In the genomic region with DNA sequence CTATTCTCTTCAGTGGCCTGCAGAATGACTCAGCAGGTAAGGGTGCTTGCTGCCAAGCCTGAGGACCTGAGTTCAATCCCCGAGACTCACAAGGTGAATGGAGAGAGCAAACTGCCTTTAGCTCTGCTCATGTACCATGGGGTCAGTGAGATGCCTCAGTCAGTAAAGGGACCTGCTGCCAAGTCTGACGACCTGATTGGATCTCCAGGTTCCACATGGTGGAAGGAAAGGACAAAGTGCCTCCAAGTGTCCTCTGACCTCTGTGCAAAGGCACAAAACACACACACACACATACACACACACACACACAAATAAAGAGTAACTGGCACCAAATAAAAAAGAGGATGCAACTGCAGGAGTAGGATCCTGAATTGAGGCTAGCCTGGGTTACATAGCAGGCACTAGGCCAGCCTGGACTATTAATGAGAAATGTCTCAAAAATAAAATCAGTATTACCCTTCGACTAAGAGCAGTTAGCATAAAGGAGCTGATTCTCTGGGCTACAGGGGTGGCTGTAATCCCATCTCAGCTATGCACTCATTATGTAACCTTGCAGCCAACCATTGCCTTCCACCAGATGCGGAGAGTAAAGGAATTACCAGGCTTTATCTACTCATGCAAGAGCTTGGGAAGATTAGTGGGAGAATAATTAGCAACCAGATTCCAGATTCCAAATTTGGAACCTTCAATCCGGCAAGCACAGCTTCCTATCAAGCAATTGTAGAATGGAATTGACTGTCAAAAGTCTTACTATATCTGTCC, we compare ENCODE assay signal across 36 mouse cellular contexts. TPM values are rescaled to one million over a fixed set of nuclear protein-coding genes. Genes with fewer than 3 reads are reported as not detected.
A peak's percentile ranks its signal among the peaks of the same experiment; 100 is the strongest.
DNase-seq lines count a peak whose midpoint lies in the region; ATAC-seq and TF ChIP-seq lines count a peak whose summit lies in the region.
"Had no signal": no experiment of that assay in that cellular context is flagged by ENCODE, and none has a peak within 500 bp of the region (broad histone marks: within the 10 kb centered on the region; RNA-seq: fewer than 3 reads in every experiment).

No protein-coding gene starts in this region.

- TF ChIP-seq CTCF in intestine, postnatal 0 days (IDR thresholded peaks at IDR 0.05; ENCODE audit: low read depth): no peak

- no peak overlapping the region; the same call in 1 of the 2 replicates for H3K4me3 ChIP-seq in intestine, postnatal 0 days (ENCODE audit: low read depth, low read length)
- no peak overlapping the region for H3K4me3 ChIP-seq in intestine, embryonic 15.5 days (replicated peaks)
- H3K4me3 ChIP-seq: erythroblast, embryonic 14.5 days; forebrain, embryonic 12.5 days; heart, embryonic 12.5 days; hindbrain, embryonic 13.5 days; lung, embryonic 15.5 days; midbrain, embryonic 12.5 days had no signal

- no peaks in the 10 kb centered on the region for H3K4me1 ChIP-seq in intestine, postnatal 0 days (replicated peaks; ENCODE audit: control insufficient read depth, insufficient read depth, low read length)
- H3K4me1 ChIP-seq in intestine, embryonic 15.5 days (replicated peaks): no peaks in the 10 kb centered on the region
- H3K4me1 ChIP-seq: forebrain, embryonic 12.5 days; hindbrain, embryonic 13.5 days; liver, embryonic 15.5 days; lung, embryonic 15.5 days; midbrain, embryonic 12.5 days had no signal

- no peak overlapping the region for H3K27ac ChIP-seq in intestine, postnatal 0 days (ENCODE audit: low read depth, low read length)
- no peak overlapping the region for H3K27ac ChIP-seq in intestine, embryonic 15.5 days
- H3K27ac ChIP-seq: forebrain, embryonic 12.5 days; hindbrain, embryonic 13.5 days; liver, embryonic 15.5 days; lung, embryonic 15.5 days; midbrain, embryonic 12.5 days had no signal

- ATAC-seq in frontal cortex, adult (ENCODE audit: low TSS enrichment): peak; percentile 38; the same call in 1 of the 2 replicates
- ATAC-seq in intestine, postnatal 0 days: no peak
- no peak for ATAC-seq in intestine, embryonic 15.5 days
- no peak for ATAC-seq in erythroid progenitor cell, adult 5-6 weeks (replicated peaks; ENCODE audit: low FRiP score, poor library complexity, severe bottlenecking)
- ATAC-seq: activated CD4-positive, CD25-positive, alpha-beta regulatory T cell, adult 4 months; forebrain, postnatal 0 days had no signal

- no peak overlapping the region for H3K9ac ChIP-seq in intestine, postnatal 0 days (ENCODE audit: low read depth, low read length)
- no peak overlapping the region for H3K9ac ChIP-seq in intestine, embryonic 15.5 days
- H3K9ac ChIP-seq: forebrain, embryonic 12.5 days; forebrain, postnatal 0 days; heart, embryonic 12.5 days; hindbrain, embryonic 13.5 days; liver, embryonic 15.5 days; lung, embryonic 15.5 days; midbrain, embryonic 12.5 days had no signal

- DNase-seq in frontal cortex, postnatal 25 days (ENCODE audit: low spot score in 2 of 2): no peak
- DNase-seq in kidney, postnatal 36 days: peak; percentile 49 to 62
- DNase-seq in kidney, postnatal 10 days: no peak
- peak; percentile 44 for DNase-seq in brain, adult 2 months (ENCODE audit: low read depth, low spot score)
- DNase-seq: adrenal gland, adult 2 months; adrenal gland, postnatal 36 days; cerebellum, adult 2 months; cerebellum, postnatal 14 days; forebrain, postnatal 0 days; gastrocnemius, postnatal 14 days; heart, postnatal 4 days; kidney, adult 18-20 months; layer of hippocampus, adult 9-11 months; liver; right cerebral cortex, postnatal 4 days; thymus, adult 2 months; thymus, postnatal 36 days had no signal

- peak overlapping the region; percentile 56; the same call in 1 of the 2 replicates for H3K4me2 ChIP-seq in intestine, postnatal 0 days (replicated peaks; ENCODE audit: low read depth)
- no peak overlapping the region for H3K4me2 ChIP-seq in intestine, embryonic 15.5 days (replicated peaks)
- H3K4me2 ChIP-seq: forebrain, embryonic 12.5 days; heart, embryonic 12.5 days; hindbrain, embryonic 13.5 days; lung, embryonic 15.5 days; midbrain, embryonic 12.5 days had no signal

- no peaks in the 10 kb centered on the region for H3K36me3 ChIP-seq in intestine, postnatal 0 days (ENCODE audit: control insufficient read depth, insufficient read depth)
- no peaks in the 10 kb centered on the region for H3K36me3 ChIP-seq in intestine, embryonic 15.5 days
- H3K36me3 ChIP-seq: forebrain, embryonic 12.5 days; heart, embryonic 12.5 days; hindbrain, embryonic 13.5 days; liver, embryonic 15.5 days; lung, embryonic 15.5 days; midbrain, embryonic 12.5 days had no signal

- H3K9me3 ChIP-seq in intestine, postnatal 0 days (ENCODE audit: control insufficient read depth): no peaks in the 10 kb centered on the region
- H3K9me3 ChIP-seq in intestine, embryonic 15.5 days: no peaks in the 10 kb centered on the region
- H3K9me3 ChIP-seq: forebrain, embryonic 12.5 days; heart, embryonic 12.5 days; hindbrain, embryonic 13.5 days; liver, embryonic 15.5 days; lung, embryonic 15.5 days; midbrain, embryonic 12.5 days had no signal

- H3K27me3 ChIP-seq in intestine, postnatal 0 days (replicated peaks; ENCODE audit: control insufficient read depth, insufficient read depth, low read length): no peaks in the 10 kb centered on the region
- H3K27me3 ChIP-seq in intestine, embryonic 15.5 days (replicated peaks): no peaks in the 10 kb centered on the region
- H3K27me3 ChIP-seq: CH12.LX; forebrain, embryonic 12.5 days; heart, embryonic 12.5 days; hindbrain, embryonic 13.5 days; liver, embryonic 15.5 days; lung, embryonic 15.5 days; midbrain, embryonic 12.5 days had no signal

- WGBS in intestine, postnatal 0 days: 67% methylated on average over 5 of the region's 5 CpGs
- WGBS in intestine, embryonic 15.5 days: 74% methylated on average over 5 of the region's 5 CpGs

RNA-seq across cellular contexts. Expression of a gene that starts 15.9 kb away (rescaled TPM):
- 36.2 and 43.7 TPM in 2 replicates for polyA plus RNA-seq in intestine, postnatal 0 days (2015; fragmentation: Nextera tagmentation; extraction: Ambion mirVana)
- polyA plus RNA-seq in intestine, embryonic 15.5 days (2015; fragmentation: Nextera tagmentation; extraction: Ambion mirVana): 5.7 and 6.8 TPM in 2 replicates
- not detected in 2 replicates for total RNA-seq in erythroid progenitor cell, adult 5-6 weeks (2015; ENCODE audit: low replicate concordance)
- total RNA-seq in erythroid progenitor cell, adult 5-6 weeks (2017; ENCODE audit: low replicate concordance): not detected in 2 replicates
- total RNA-seq: granulocyte monocyte progenitor cell, adult 5-6 weeks; megakaryocyte progenitor cell, adult 5-6 weeks; monocyte, adult 5-6 weeks had no signal
- polyA plus RNA-seq: erythroblast, embryonic 14.5 days had no signal

RNA-seq across cellular contexts. Expression of a gene that starts 16.0 kb away (rescaled TPM):
- 21.2 and 25.0 TPM in 2 replicates for polyA plus RNA-seq in intestine, postnatal 0 days (2015; fragmentation: Nextera tagmentation; extraction: Ambion mirVana)
- polyA plus RNA-seq in intestine, embryonic 15.5 days (2015; fragmentation: Nextera tagmentation; extraction: Ambion mirVana): 73.6 and 75.4 TPM in 2 replicates
- total RNA-seq in erythroid progenitor cell, adult 5-6 weeks (2015; ENCODE audit: low replicate concordance): 28.9 and 56.2 TPM in 2 replicates
- total RNA-seq in erythroid progenitor cell, adult 5-6 weeks (2017; ENCODE audit: low replicate concordance): 37.2 and 46.0 TPM in 2 replicates

RNA-seq across cellular contexts. Expression of a gene that starts 19.9 kb away (rescaled TPM):
- polyA plus RNA-seq in intestine, postnatal 0 days (2015; fragmentation: Nextera tagmentation; extraction: Ambion mirVana): 1.8 and 2.1 TPM in 2 replicates
- 2.6 and 6.4 TPM in 2 replicates for polyA plus RNA-seq in intestine, embryonic 15.5 days (2015; fragmentation: Nextera tagmentation; extraction: Ambion mirVana)
- not detected in 2 replicates for total RNA-seq in erythroid progenitor cell, adult 5-6 weeks (2015; ENCODE audit: low replicate concordance)
- total RNA-seq in erythroid progenitor cell, adult 5-6 weeks (2017; ENCODE audit: low replicate concordance): 0.13 TPM in 1 of 2 replicates, not detected in the other
- total RNA-seq: forebrain, postnatal 0 days; granulocyte monocyte progenitor cell, adult 5-6 weeks had no signal
- polyA plus RNA-seq: activated CD4-positive, CD25-positive, alpha-beta regulatory T cell, adult 4 months; erythroblast, embryonic 14.5 days had no signal

RNA-seq across cellular contexts. Expression of a gene that starts 59.4 kb away (rescaled TPM):
- not detected in 2 replicates for polyA plus RNA-seq in intestine, postnatal 0 days (2015; fragmentation: Nextera tagmentation; extraction: Ambion mirVana)
- 0.16 TPM in 1 of 2 replicates, not detected in the other for polyA plus RNA-seq in intestine, embryonic 15.5 days (2015; fragmentation: Nextera tagmentation; extraction: Ambion mirVana)
- not detected in 2 replicates for total RNA-seq in erythroid progenitor cell, adult 5-6 weeks (2015; ENCODE audit: low replicate concordance)
- total RNA-seq in erythroid progenitor cell, adult 5-6 weeks (2017; ENCODE audit: low replicate concordance): not detected in 2 replicates
- total RNA-seq: adrenal gland, adult 2 months; adrenal gland, postnatal 36 days; CH12.LX; ES-E14; granulocyte monocyte progenitor cell, adult 5-6 weeks; heart, postnatal 4 days; megakaryocyte progenitor cell, adult 5-6 weeks; monocyte, adult 5-6 weeks had no signal
- polyA plus RNA-seq: activated CD4-positive, CD25-positive, alpha-beta regulatory T cell, adult 4 months; adrenal gland, adult 2 months; C2C12; embryonic facial prominence, embryonic 14.5 days; erythroblast, embryonic 14.5 days; heart, embryonic 12.5 days; liver, embryonic 15.5 days; lung, embryonic 15.5 days had no signal

Comparison
In these comparisons a context has a peak if more than half of its experiments do, and no peak if none do; other contexts are left out.
1. DNase-seq: peak in kidney, postnatal 36 days (2 of 2) and brain, adult 2 months (single experiment); none in frontal cortex, postnatal 25 days (0 of 2) and kidney, postnatal 10 days (single experiment).